Mouse (Mus musculus): ENCODE measurements around the gene Vrk1. TPM values are rescaled to one million over a fixed set of nuclear protein-coding genes. Genes with fewer than 3 reads are reported as not detected.

Gene Vrk1
- total RNA-seq, 2 experiments from 2014 or later: 18.8 to 22.1 TPM

- DNase-seq (ENCODE audit: low spot score in 2 of 2): no peak
Observed at GRCm38 (mm10) chr12:106046143-106046795, 36.2 kb downstream of the Vrk1 start.

DNA sequence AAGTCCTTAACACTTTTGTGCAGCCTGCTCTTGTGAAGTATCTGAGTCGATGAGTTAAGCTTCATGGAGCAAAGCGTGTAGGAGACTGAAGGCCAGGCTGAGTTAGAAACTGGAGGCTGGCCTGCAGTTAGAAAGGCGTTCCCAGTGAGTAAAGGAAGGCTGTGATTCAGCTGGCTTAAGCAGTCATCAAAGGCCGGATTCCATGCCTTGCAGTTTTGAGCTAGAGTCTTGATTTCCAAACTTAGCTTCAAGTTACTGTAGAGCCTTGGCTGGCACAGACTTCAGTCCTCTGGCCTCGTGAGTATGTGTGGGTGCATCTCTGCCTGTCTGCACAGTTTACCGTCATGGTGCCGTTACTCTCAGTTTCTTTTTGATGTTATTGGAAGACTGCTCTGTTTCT is 42.2 kb downstream of the Vrk1 start:
- DNase-seq (ENCODE audit: low spot score in 2 of 2): no peak

DNA sequence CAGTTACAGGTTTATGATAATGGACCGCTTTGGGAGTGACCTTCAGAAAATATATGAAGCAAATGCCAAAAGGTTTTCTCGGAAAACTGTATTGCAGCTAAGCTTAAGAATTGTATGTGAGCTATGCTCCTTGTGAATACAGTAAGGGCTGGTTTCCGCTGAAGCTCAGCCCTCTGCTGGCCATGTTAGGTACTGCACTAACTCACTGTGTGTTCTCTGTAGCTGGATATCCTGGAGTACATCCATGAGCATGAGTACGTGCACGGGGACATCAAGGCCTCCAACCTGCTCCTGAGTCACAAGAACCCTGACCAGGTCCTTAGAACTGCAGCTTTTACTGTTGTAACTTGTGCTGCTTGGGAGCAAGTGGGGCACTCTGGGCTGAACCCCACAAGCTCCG is 45.8 kb downstream of the Vrk1 start:
- peak; percentile 92 to 94 for DNase-seq (ENCODE audit: low spot score in 2 of 2)

DNA sequence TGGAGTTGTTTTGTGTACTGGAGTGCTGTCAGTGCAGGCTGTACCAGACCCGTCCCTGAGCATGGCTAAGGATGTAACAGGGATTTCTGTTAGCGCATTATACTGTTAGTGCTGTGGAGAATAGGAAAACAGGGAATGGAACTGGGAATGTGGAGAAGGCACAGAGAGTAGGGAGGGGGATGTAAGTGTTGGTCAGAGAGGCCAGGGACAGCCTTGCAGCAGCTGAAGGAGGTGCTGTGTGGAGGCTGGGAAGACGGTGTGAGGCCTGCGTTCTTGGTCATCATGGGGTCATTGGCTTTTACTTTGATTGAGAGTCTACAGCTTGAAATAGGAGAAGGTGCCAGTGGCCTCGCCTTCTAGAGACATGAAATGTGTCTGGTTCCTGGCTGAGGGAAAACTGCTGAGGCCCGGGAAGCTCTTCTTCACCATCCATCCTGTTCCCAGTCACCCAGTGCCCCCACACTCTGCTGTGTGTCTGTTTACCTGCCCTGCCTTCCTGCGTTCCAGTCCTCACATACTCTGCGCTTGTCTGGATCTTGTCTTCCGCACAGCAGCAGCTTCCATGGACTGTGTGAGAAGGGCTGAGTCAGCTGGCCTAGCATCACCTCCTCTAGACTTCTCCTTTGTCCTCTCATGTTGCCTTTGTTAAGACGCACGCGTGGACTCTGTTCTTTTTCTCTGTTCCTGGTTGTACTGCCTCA is 50.0 kb downstream of the Vrk1 start:
- no peak for DNase-seq (ENCODE audit: low spot score in 2 of 2)

DNA sequence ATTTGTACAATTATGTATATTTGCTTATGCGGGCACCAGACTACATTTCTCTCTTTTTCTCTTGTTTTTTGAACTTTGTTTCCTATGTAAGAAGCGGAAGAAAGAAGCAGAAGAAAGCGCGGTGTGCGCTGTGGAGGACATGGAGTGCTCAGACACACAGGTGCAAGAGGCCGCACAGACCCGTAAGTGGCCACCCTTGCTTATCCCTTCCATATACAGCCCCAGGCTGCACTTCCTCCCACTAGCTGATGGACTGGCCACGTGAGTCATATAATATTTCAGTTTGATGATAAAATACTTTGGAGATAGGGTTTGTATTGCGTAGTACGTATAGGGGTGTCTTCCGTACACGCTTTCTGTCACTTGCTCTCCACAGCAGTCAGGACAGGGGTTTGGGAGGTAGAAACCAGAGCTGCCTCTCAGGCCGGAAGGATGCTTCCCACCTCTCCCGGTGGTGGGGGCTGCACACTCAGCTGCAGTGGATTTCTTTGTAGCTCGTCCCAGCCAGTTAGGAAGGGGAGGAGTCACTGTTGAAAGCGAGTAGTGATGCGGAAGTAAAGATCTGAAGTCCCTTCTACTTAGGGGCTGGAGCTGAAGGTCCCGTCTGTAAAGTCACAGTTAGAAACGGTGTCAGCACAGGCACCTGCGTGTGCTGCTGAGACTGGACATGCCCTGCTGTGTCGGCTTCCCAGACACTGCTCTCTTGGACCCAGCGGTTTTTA is 60.6 kb downstream of the Vrk1 start:
- no peak for DNase-seq (ENCODE audit: low spot score in 2 of 2)

GRCm38 (mm10) chr12:106071575-106072166 is 61.6 kb downstream of the Vrk1 start:
- DNase-seq (ENCODE audit: low spot score in 2 of 2): no peak

- no peak for DNase-seq (ENCODE audit: low spot score in 2 of 2)
Observed at GRCm38 (mm10) chr12:106074371-106075155, 64.5 kb downstream of the Vrk1 start.

- no peak for DNase-seq (ENCODE audit: low spot score in 2 of 2)
Observed at GRCm38 (mm10) chr12:106076131-106076530, 66.1 kb downstream of the Vrk1 start.

GRCm38 (mm10) chr12:106080511-106080910 is 70.5 kb downstream of the Vrk1 start:
- no peak for DNase-seq (ENCODE audit: low spot score in 2 of 2)

- DNase-seq (ENCODE audit: low spot score in 2 of 2): peak in 1 of 2 experiments; percentile 28
Observed at GRCm38 (mm10) chr12:106080945-106081747, 71.1 kb downstream of the Vrk1 start.

- DNase-seq (ENCODE audit: low spot score in 2 of 2): no peak
Observed at GRCm38 (mm10) chr12:106081748-106082140, 71.7 kb downstream of the Vrk1 start.

- peak; percentile 30 to 39 for DNase-seq (ENCODE audit: low spot score in 2 of 2)
Observed at GRCm38 (mm10) chr12:106082191-106082957, 72.3 kb downstream of the Vrk1 start.

- DNase-seq (ENCODE audit: low spot score in 2 of 2): no peak
Observed at GRCm38 (mm10) chr12:106082958-106083381, 72.9 kb downstream of the Vrk1 start.

DNA sequence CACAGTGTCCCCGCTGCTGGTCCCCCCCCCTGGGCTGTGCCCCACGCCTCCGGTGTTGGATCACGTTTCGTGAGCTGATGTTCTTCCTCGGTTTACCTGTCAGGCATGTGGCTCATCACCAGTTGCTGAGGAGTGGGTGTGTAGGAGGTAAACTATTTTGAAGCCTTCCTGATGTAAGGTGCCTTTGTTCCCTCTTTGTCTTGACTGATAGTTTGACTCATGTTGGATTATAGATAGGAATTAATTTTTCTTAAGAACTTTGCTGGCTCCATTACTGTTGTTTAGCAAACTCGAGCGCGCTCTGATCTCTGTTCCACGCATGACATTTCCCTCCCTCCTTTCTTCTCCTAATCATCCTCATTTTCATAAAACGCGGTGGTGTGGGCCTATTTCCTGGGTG is 74.1 kb downstream of the Vrk1 start:
- no peak for DNase-seq (ENCODE audit: low spot score in 2 of 2)

DNA sequence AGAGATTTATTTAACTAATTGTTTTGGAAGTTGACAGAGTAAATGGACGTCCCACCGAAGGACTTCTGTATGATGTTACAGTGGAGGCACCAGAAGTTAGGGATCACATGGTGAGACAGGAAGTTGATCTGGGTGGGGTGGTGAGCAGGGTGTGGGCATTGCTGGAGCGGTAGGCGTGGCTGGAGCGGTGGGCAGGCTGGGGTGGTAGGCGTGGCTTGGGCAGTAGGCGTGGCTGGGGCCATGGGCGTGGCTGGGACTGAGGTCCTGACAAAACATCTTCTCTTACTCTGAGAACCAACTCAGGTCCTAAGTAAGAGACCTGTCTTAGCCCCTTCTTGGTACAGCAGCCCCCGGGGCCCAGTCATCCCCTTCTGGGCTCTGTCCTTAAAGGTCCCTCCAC is 84.8 kb downstream of the Vrk1 start:
- DNase-seq (ENCODE audit: low spot score in 2 of 2): no peak

- DNase-seq (ENCODE audit: low spot score in 2 of 2): no peak
Observed at GRCm38 (mm10) chr12:106102003-106102402, 92.0 kb downstream of the Vrk1 start.

DNA sequence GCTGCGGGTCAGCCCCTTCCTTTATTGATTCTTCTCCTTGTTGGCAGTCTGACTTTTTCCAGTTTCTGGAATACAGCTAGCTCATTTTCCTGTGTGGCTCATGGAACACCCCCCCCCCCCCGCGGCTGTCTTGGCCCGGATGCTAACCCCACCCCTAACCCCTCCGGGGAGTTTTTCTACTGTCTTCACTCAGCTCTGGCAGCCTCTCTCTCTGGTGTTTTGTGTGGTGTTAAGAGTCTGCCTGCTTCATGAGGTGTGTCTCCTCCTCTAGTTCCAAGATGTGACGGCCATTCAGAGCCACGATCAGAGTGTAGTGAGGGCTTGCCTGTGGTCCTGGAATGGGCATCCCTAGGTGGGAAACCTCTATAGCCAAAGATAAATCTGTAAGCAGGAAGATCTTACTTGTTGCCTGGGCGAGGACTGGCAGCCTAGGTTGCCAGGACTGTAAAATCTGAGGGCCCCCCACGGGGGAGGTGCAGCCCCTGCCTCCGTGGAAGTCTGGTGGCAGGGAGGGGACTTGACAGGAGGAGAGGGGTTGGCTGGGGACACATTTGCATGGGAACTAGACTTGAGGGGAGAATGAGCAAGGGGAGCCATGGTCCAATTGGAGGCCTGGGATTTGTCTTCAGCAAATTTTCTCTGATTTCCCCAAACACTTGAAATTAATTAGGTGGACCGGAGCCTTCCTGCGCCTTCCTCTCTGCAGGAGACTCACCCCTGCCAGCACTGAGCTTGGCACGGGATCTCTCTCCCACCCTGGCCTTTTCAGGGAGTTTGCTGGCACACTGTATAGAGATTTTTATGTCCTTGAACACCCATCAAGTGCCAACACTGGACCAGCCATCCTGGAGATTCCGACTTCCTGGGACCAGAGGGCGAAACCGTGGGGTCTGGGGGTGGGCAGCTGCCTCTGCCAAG is 93.0 kb downstream of the Vrk1 start:
- no peak for DNase-seq (ENCODE audit: low spot score in 2 of 2)

GRCm38 (mm10) chr12:106107272-106107671 is 97.2 kb downstream of the Vrk1 start:
- DNase-seq (ENCODE audit: low spot score in 2 of 2): no peak
